Mouse (Mus musculus) effector memory CD4-positive, alpha-beta T cell, adult 7 months (primary cell): Measurements from ENCODE around the gene Ripply2. TPM values are rescaled to one million over a fixed set of nuclear protein-coding genes. Genes with fewer than 3 reads are reported as not detected.

ENCODE experiments used
- polyA plus RNA-seq: library from polyadenylated mRNA; unstranded; fragments of 100-300 nt; shearing (Covaris generic); gene quantifications from one replicate; pipeline ENCODE4 v1.2.1, GENCODE M21; 2017

Ripply2 gene
- not detected for polyA plus RNA-seq

GRCm38 (mm10) chr9:87015288-87015937 lies at the start of gene Ripply2:
Ripply2 (plus strand) TSS chr9:87015537.

GRCm38 (mm10) chr9:87021778-87022523 lies 6.6 kb downstream of the Ripply2 start, which contains the start of gene Cyb5r4:
Cyb5r4 (plus strand) TSS chr9:87022014.

Other genes with a start within 250 kb of the Ripply2 start
- gene Snap91, start 134.9 kb upstream of the Ripply2 start, polyA plus RNA-seq, result 0.49 TPM
- gene Cyb5r4, start 6.5 kb downstream of the Ripply2 start, polyA plus RNA-seq, result 121 TPM
- gene Mrap2, start 128.8 kb downstream of the Ripply2 start, polyA plus RNA-seq, result not detected
- gene Cep162, start 240.0 kb downstream of the Ripply2 start, polyA plus RNA-seq, result 6.6 TPM